Mouse (Mus musculus) kidney, embryonic 16.5 days (tissue): ENCODE results near the gene Mrpl54. TPM values are rescaled to one million over a fixed set of nuclear protein-coding genes. Genes with fewer than 3 reads are reported as not detected.
A peak's percentile ranks its signal among the peaks of the same experiment; 100 is the strongest.
"Not testable (repeated sequence)": the region's sequence is repeated elsewhere in the genome, so short reads cannot be mapped to it uniquely, and the experiment has no call there.

Source experiments
- ATAC-seq: fragments of 200-750 bp; cut with Nextera tagmentation; 2 replicates; pipeline ENCODE4 v1.8.0; 2017; ENCODE audit warnings: moderate TSS enrichment; ENCODE audit not compliant: low FRiP score, low TSS enrichment
- H3K27ac ChIP-seq: fragments of 300-500 bp; sonication (generic); 2 replicates; pipeline ENCODE4 v1.5.1; 2014; ENCODE audit warnings: low read length
- H3K27me3 ChIP-seq: fragments of 300-500 bp; sonication (generic); 2 replicates; pipeline ENCODE4 v1.6.1; 2014; ENCODE audit warnings: low read length, control low read depth, mixed read lengths; ENCODE audit not compliant: insufficient read depth
- H3K36me3 ChIP-seq: fragments of 300-500 bp; sonication (generic); 2 replicates; pipeline ENCODE4 v1.6.1; 2014; ENCODE audit warnings: low read length, control low read depth, mixed read lengths; ENCODE audit not compliant: insufficient read depth
- H3K4me1 ChIP-seq: fragments of 300-500 bp; sonication (generic); 2 replicates; pipeline ENCODE4 v1.6.1; 2014; ENCODE audit warnings: low read length, control low read depth, mixed read lengths; ENCODE audit not compliant: insufficient read depth
- H3K4me2 ChIP-seq: fragments of 300-500 bp; sonication (generic); replicated peaks from 2 replicates; pipeline ENCODE4 v1.6.1; 2014; ENCODE audit warnings: low read depth, low read length
- H3K4me3 ChIP-seq: fragments of 300-500 bp; sonication (generic); 2 replicates; pipeline ENCODE4 v1.5.1; 2014; ENCODE audit warnings: mild to moderate bottlenecking, low read length
- H3K9ac ChIP-seq: fragments of 300-500 bp; sonication (generic); replicated peaks from 2 replicates; pipeline ENCODE4 v1.6.1; 2014; ENCODE audit warnings: low read length
- H3K9me3 ChIP-seq: fragments of 300-500 bp; sonication (generic); 2 replicates; pipeline ENCODE4 v1.6.1; 2016; ENCODE audit warnings: low read length, control low read depth
- WGBS: fragments of 180-500 bp; shearing (Covaris S2); extraction: QIAGEN DNeasy Blood & Tissue Kit; methylation state at CpG from one replicate; pipeline ENCODE4 v1.1.7; 2014; 5-methylcytosine and 5-hydroxymethylcytosine counted together
- microRNA-seq: library from miRNA; unstranded; fragments of <30 nt; microRNA quantifications from one replicate; pipeline ENCODE4, GENCODE M21; 2016
- polyA plus RNA-seq: library from polyadenylated mRNA; unstranded; fragments of >200 nt; fragmentation: Nextera tagmentation; extraction: Ambion mirVana; gene quantifications from 2 replicates; pipeline ENCODE4 v1.2.1, GENCODE M21; 2015

Mrpl54 gene
- polyA plus RNA-seq, 1 experiment from 2014 or later, result 238 TPM

DNA sequence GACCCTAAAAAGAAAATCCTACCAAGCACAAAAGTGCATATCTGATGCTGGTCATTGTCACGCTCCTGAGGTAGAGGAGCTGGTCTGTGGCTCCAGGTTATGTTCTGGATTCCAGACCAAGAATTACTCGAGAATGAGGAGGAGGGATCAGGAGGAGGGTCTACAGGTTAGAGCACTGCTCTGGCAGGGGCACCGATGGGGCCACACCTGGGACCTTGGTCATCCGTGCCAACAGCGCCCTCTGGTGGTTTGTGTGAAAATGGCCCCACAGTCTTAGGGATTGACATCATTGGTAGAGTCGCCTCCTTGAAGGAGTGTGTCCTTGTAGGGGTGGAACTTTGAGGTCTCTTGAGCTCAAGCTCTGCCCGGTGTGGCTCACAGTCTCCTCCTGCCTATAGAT, 48.8 kb downstream of the Mrpl54 start:
- no peaks in the 10 kb centered on the region for H3K36me3 ChIP-seq
- peaks cover 7% of the 10 kb centered on the region; the same call in 1 of the 2 replicates for H3K27me3 ChIP-seq
- ATAC-seq, result no peak
- WGBS, result 35% methylated on average over 7 of the region's 7 CpGs
- H3K9ac ChIP-seq, result no peak overlapping the region
- H3K9me3 ChIP-seq, result no peaks in the 10 kb centered on the region
- no peak overlapping the region for H3K27ac ChIP-seq
- no peak overlapping the region for H3K4me2 ChIP-seq
- no peak overlapping the region for H3K4me3 ChIP-seq
- H3K4me1 ChIP-seq, result no peaks in the 10 kb centered on the region

DNA sequence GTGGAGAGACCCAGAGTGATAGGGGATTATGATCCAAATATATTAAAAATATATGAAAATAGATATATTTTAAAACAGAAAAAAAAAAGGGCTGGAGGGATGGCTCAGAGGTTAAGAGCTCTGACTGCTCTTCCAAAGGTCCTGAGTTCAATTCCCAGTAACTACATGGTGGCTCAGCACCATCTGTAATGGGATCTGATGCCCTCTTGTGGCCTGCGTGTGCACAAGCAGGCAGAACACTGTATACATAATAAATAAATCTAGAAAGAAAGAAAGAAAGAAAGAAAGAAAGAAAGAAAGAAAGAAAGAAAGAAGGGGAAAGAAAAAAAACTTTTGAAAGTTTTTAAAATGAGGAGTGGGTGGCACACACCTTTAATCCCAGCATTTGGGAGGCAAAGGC, 49.5 kb downstream of the Mrpl54 start:
- not testable (repeated sequence) for H3K27ac ChIP-seq, H3K9ac ChIP-seq, H3K36me3 ChIP-seq, ATAC-seq, H3K4me1 ChIP-seq, H3K9me3 ChIP-seq, H3K4me3 ChIP-seq, H3K4me2 ChIP-seq, H3K27me3 ChIP-seq
- 19% methylated on average over 1 of the region's 1 CpGs for WGBS

- no peak overlapping the region for H3K9ac ChIP-seq
- no peak overlapping the region for H3K4me3 ChIP-seq
- peaks cover 7% of the 10 kb centered on the region; the same call in 1 of the 2 replicates for H3K27me3 ChIP-seq
- no peaks in the 10 kb centered on the region for H3K4me1 ChIP-seq
- 88% methylated on average over 6 of the region's 6 CpGs for WGBS
- no peaks in the 10 kb centered on the region for H3K36me3 ChIP-seq
- no peak for ATAC-seq
- 0 out of 2 replicates have a peak, but pooled peaks cover 5% of the 10 kb centered on the region for H3K9me3 ChIP-seq
- no peak overlapping the region for H3K27ac ChIP-seq
- no peak overlapping the region for H3K4me2 ChIP-seq
These were observed 49.9 kb downstream of the Mrpl54 start for GRCm38 (mm10) chr10:81216810-81217209.

DNA sequence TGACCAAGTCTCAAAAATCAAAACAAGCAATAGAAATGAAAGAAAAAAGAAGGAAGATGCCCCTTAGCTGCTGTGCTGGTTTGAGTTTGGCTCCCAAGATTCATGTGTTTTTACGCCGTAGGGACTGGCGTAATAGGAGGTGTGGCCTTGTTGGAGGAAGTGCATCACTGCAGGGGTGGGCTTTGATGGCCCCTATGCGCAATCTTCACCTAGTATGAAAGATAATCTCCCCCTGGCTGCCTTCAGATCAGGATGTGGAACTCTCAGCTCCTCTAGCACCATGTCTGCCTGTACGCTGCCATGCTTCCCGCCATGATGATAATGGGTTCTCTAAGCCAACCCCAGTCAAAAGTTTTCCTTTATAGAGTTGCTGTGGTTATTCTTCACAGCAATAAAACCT, 50.5 kb downstream of the Mrpl54 start:
- Histone ChIP-seq H3K4me1 (no peaks in the 10 kb centered on the region), H3K27ac (no peak overlapping the region), H3K9me3 (0 out of 2 replicates have a peak, but pooled peaks cover 5% of the 10 kb centered on the region), H3K27me3 (peaks cover 7% of the 10 kb centered on the region; the same call in 1 of the 2 replicates), H3K4me2 (no peak overlapping the region), H3K9ac (no peak overlapping the region), H3K4me3 (no peak overlapping the region), H3K36me3 (no peaks in the 10 kb centered on the region)
- 84% methylated on average over 6 of the region's 6 CpGs for WGBS
- ATAC-seq, result no peak

Small RNA genes within 50 kb of the gene (microRNA-seq; reads per million reads assigned to microRNA genes)
- 6.6 reads per million, percentile 24 among the genes with 10 or more reads in this experiment for gene Mir3057

Other genes starting within 250 kb of the Mrpl54 start
- 0.11 and 0.41 TPM in 2 replicates for gene Diras1, start 241.3 kb downstream of the Mrpl54 start, polyA plus RNA-seq
- 19.6 and 19.9 TPM in 2 replicates for gene Slc39a3, start 229.5 kb downstream of the Mrpl54 start, polyA plus RNA-seq
- gene Sgta, start 206.8 kb downstream of the Mrpl54 start, polyA plus RNA-seq, result 244 and 250 TPM in 2 replicates
- 69.6 and 70.0 TPM in 2 replicates for gene Thop1, start 196.9 kb downstream of the Mrpl54 start, polyA plus RNA-seq
- 0.24 and 0.29 TPM in 2 replicates for gene Creb3l3, start 168.1 kb downstream of the Mrpl54 start, polyA plus RNA-seq
- gene Map2k2, start 161.0 kb downstream of the Mrpl54 start, polyA plus RNA-seq, result 195 and 207 TPM in 2 replicates
- 24.4 and 25.2 TPM in 2 replicates for gene Zbtb7a, start 131.7 kb downstream of the Mrpl54 start, polyA plus RNA-seq
- 51.0 and 56.2 TPM in 2 replicates for gene Pias4, start 99.0 kb downstream of the Mrpl54 start, polyA plus RNA-seq
- 663 and 672 TPM in 2 replicates for gene Eef2, start 90.3 kb downstream of the Mrpl54 start, polyA plus RNA-seq
- 38.4 and 39.3 TPM in 2 replicates for gene Dapk3, start 83.9 kb downstream of the Mrpl54 start, polyA plus RNA-seq
- not detected in 2 replicates for gene 4930442H23Rik, start 83.1 kb downstream of the Mrpl54 start, polyA plus RNA-seq
- gene Nmrk2, start 64.9 kb downstream of the Mrpl54 start, polyA plus RNA-seq, result not detected in 2 replicates
- gene Atcay, start 36.1 kb downstream of the Mrpl54 start, polyA plus RNA-seq, result 0.14 and 0.33 TPM in 2 replicates
- 7.1 and 7.8 TPM in 2 replicates for gene Zfr2, start 33.8 kb downstream of the Mrpl54 start, polyA plus RNA-seq
- 8.2 and 8.9 TPM in 2 replicates for gene Matk, start 14.0 kb downstream of the Mrpl54 start, polyA plus RNA-seq
- gene Apba3, start within 50 bp of the Mrpl54 start, polyA plus RNA-seq, result 88.6 and 88.7 TPM in 2 replicates
- gene Tjp3, start 24.6 kb upstream of the Mrpl54 start, polyA plus RNA-seq, result 21.9 and 22.6 TPM in 2 replicates
- gene Pip5k1c, start 26.0 kb upstream of the Mrpl54 start, polyA plus RNA-seq, result 62.9 and 63.9 TPM in 2 replicates
- 42.3 and 43.2 TPM in 2 replicates for gene Cactin, start 54.2 kb upstream of the Mrpl54 start, polyA plus RNA-seq
- 19.7 and 20.2 TPM in 2 replicates for gene Tbxa2r, start 61.8 kb upstream of the Mrpl54 start, polyA plus RNA-seq
- 0.09 TPM in 2 replicates for gene Gipc3, start 76.3 kb upstream of the Mrpl54 start, polyA plus RNA-seq
- gene Hmg20b, start 83.5 kb upstream of the Mrpl54 start, polyA plus RNA-seq, result 90.6 and 94.5 TPM in 2 replicates
- gene Mfsd12, start 90.6 kb upstream of the Mrpl54 start, polyA plus RNA-seq, result 9.8 and 12.5 TPM in 2 replicates
- 0.98 and 1.2 TPM in 2 replicates for gene 4930404N11Rik, start 98.9 kb upstream of the Mrpl54 start, polyA plus RNA-seq
- 111 and 115 TPM in 2 replicates for gene Fzr1, start 111.6 kb upstream of the Mrpl54 start, polyA plus RNA-seq
- gene Dohh, start 117.5 kb upstream of the Mrpl54 start, polyA plus RNA-seq, result 87.6 and 104 TPM in 2 replicates
- gene Gm48551, start 117.5 kb upstream of the Mrpl54 start, polyA plus RNA-seq, result 5.0 and 5.2 TPM in 2 replicates
- 1.4 and 1.6 TPM in 2 replicates for gene Gm48552, start 122.1 kb upstream of the Mrpl54 start, polyA plus RNA-seq
- gene Smim24, start 126.1 kb upstream of the Mrpl54 start, polyA plus RNA-seq, result 42.7 and 44.1 TPM in 2 replicates
- 87.8 and 92.0 TPM in 2 replicates for gene Nfic, start 188.7 kb upstream of the Mrpl54 start, polyA plus RNA-seq
- 0.29 and 0.67 TPM in 2 replicates for gene Celf5, start 215.8 kb upstream of the Mrpl54 start, polyA plus RNA-seq
- 107 and 112 TPM in 2 replicates for gene Ncln, start 229.5 kb upstream of the Mrpl54 start, polyA plus RNA-seq
- gene S1pr4, start 233.2 kb upstream of the Mrpl54 start, polyA plus RNA-seq, result 1.5 and 1.7 TPM in 2 replicates